Mouse (Mus musculus) erythroblast, embryonic 14.5 days (primary cell): Measurements from ENCODE around the gene Synj1.

Experiments
- GATA1 ChIP-seq: IDR thresholded peaks from 2 replicates; pipeline ENCODE4 v1.6.1; 2012; ENCODE audit warnings: low read length, inconsistent platforms, mixed read lengths
- TAL1 ChIP-seq: IDR thresholded peaks from 3 replicates; pipeline ENCODE4 v1.6.1; 2012; ENCODE audit warnings: low read length, inconsistent platforms, mixed read lengths

- no peak for TF ChIP-seq GATA1
- TF ChIP-seq TAL1, result no peak
These were observed 69.9 kb downstream of the Synj1 start for GRCm38 (mm10) chr16:90941246-90941645.
